Mouse (Mus musculus) embryonic fibroblast, embryonic 13.5 days (primary cell): ENCODE results near the gene Scube2.

ENCODE experiments used
- CTCF ChIP-seq: IDR thresholded peaks from 2 replicates; pipeline ENCODE4 v1.5.1; 2011; ENCODE audit warnings: mild to moderate bottlenecking, control low read depth, low read length, moderate library complexity, borderline replicate concordance; ENCODE audit not compliant: insufficient read depth
- POLR2A ChIP-seq: IDR thresholded peaks from 2 replicates; pipeline ENCODE4 v1.6.1; 2011; ENCODE audit warnings: low read depth, mild to moderate bottlenecking, control low read depth, low read length, moderate library complexity

GRCm38 (mm10) chr7:109875598-109875997 is 10.1 kb upstream of the Scube2 start:
- TF ChIP-seq CTCF (no peak), POLR2A (no peak)
